Mouse (Mus musculus) testis, adult 2 months (tissue): ENCODE data around the gene Akap2. TPM values are rescaled to one million over a fixed set of nuclear protein-coding genes. Genes with fewer than 3 reads are reported as not detected.

Source experiments
- H3K27ac ChIP-seq: fragments of 200-500 bp; 2 replicates; pipeline ENCODE4 v1.5.1; 2012; ENCODE audit warnings: low read depth, low read length; ENCODE audit not compliant: control insufficient read depth, insufficient read depth
- H3K27me3 ChIP-seq: fragments of 200-500 bp; 2 replicates; pipeline ENCODE4 v1.6.1; 2012; ENCODE audit warnings: mild to moderate bottlenecking, low read length, moderate library complexity; ENCODE audit not compliant: control insufficient read depth, insufficient read depth
- H3K36me3 ChIP-seq: fragments of 200-500 bp; 2 replicates; pipeline ENCODE4 v1.6.1; 2012; ENCODE audit warnings: mild to moderate bottlenecking, low read length; ENCODE audit not compliant: control insufficient read depth, insufficient read depth
- H3K4me1 ChIP-seq: fragments of 200-500 bp; 2 replicates; pipeline ENCODE4 v1.6.1; 2012; ENCODE audit warnings: low read length; ENCODE audit not compliant: control insufficient read depth, insufficient read depth
- H3K4me3 ChIP-seq: fragments of 200-500 bp; 2 replicates; pipeline ENCODE4 v1.5.1; 2012; ENCODE audit warnings: low read depth, mild to moderate bottlenecking, low read length, moderate library complexity, mixed read lengths; ENCODE audit not compliant: control insufficient read depth
- CTCF ChIP-seq: fragments of 200-500 bp; IDR thresholded peaks from 2 replicates; pipeline ENCODE4 v1.5.1; 2012; ENCODE audit warnings: low read depth, mild to moderate bottlenecking, inconsistent platforms, low read length, moderate library complexity; ENCODE audit not compliant: control insufficient read depth, insufficient read depth, insufficient replicate concordance
- POLR2A ChIP-seq: fragments of 200-500 bp; IDR thresholded peaks from 2 replicates; pipeline ENCODE4 v1.6.1; 2012; ENCODE audit warnings: low read depth, mild to moderate bottlenecking, inconsistent platforms, low read length, moderate library complexity; ENCODE audit not compliant: control insufficient read depth
- polyA plus RNA-seq: library from polyadenylated mRNA; depleted of rRNA; stranded (reverse); fragments of >200 nt; gene quantifications from 2 replicates; pipeline ENCODE4 v1.2.3, GENCODE M21; 2012

The Akap2 gene
- polyA plus RNA-seq, 1 experiment, result 18.1 TPM

DNA sequence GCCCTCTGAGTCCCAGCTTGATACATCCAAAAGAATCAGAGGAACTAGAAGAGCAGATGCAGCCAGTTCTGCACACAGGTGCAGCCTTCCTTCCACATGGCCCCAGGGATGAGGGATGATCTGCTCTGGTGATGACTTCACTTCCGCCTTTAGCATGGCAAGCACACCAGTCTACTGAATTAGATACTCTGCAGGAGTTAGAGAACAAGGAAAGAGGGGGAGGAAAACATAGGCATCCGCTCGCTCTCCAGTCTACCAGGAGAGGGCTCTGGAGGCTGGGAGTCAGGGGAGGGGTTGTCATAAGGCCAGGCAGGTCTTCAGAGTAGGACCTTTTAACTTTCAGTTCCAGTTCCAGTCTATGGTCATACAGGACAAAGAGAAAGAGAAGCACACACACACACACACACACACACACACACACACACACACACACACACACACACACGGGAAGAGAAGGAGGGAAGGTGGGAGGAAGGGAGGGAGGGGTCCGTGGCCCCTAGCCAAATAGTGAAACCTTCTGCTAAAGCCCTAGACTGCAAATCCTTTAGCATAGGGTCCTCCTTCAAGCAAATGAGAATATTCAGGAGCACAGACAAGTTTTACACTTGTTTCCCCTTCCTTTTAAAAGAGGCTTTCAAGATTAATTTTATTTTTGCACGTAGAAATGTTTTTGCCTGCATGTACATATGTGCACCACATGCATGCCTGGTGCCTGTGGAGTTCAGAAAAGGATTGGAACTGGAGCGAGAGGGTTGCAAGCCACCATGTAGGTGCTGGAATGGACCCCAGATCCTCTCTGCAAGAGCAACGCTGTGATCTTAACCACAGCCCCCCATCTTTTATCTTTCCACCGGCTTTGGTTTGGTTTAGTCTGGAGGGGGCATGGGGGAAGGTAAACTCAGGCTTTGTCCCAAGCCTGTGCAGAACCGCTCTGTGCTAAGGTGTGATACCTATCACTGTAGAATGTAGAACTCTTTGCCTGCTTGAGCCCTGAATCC lies 197.0 kb downstream of the Akap2 start:
- TF ChIP-seq POLR2A (no peak), CTCF (no peak)
- Histone ChIP-seq H3K4me3 (no peak overlapping the region), H3K36me3 (no peaks in the 10 kb centered on the region), H3K27ac (no peak overlapping the region), H3K4me1 (peaks cover 17% of the 10 kb centered on the region), H3K27me3 (no peaks in the 10 kb centered on the region)

DNA sequence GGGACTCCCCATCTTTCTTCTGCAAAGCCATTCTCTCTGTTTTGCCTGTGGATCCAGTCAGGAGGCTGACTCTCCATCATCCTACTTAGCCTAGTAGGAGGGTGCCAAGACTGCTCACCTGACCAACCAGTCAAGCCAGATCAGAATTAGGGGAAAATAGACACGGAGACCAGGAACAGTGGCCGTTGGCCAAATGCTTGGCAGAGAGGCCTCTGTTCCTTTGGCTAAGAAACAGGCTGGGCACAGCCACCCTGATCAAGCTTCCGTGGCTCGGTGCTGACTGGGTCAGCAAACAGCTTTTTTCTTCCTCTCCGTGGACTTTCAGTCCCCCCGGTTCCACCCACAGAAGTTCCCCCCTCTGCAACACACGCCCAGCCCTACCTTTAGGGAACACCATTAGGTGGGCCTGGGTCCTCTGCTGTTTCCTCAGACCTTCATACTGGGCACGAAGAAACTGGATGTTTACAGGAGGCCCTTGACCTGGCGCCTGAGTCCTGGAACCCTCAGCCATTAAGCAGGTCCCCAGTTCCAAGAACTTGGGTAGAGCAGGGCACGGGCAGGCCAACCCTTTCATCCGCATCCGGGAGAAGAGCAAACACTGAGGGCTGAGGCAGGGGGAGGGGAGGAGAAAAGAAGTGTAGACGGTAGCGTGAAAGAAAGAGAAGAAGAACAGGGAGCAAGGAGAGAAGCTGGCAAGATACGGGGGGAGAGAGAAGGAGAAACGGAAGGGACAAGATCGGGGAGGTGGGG lies 197.9 kb downstream of the Akap2 start:
- no peaks in the 10 kb centered on the region for H3K36me3 ChIP-seq
- peak overlapping the region; percentile 24; the same call in 1 of the 2 replicates for H3K4me3 ChIP-seq
- no peaks in the 10 kb centered on the region for H3K27me3 ChIP-seq
- H3K4me1 ChIP-seq, result peaks cover 17% of the 10 kb centered on the region
- no peak for TF ChIP-seq POLR2A
- TF ChIP-seq CTCF, result no peak
- no peak overlapping the region for H3K27ac ChIP-seq

DNA sequence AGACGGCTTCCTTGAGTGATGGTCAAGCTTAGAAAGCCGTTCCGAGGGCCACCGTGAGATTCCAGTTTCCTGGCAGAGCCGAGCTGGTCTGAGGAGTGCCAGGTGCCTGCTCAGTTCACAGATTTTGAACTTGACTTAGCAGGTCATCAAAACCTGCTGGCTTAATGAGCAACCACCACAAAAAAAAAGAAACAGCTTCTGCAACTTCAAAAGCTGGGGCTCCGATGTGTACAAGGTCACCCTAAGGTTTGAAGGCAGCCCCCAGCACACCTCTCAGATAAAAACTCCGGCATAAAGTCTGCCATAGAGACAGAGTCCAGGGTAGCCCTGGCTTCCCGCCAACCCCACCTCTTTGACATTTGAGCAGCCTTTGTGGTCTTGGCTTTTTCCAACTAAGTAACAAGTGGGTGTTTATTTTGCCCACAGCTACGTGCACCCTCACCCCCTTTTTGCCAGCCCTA lies 198.8 kb downstream of the Akap2 start, which contains the start of gene D630039A03Rik:
TSS of gene D630039A03Rik (minus strand) at position 97 of the 461 bp plus-strand sequence.
- Histone ChIP-seq H3K4me1 (peaks cover 17% of the 10 kb centered on the region), H3K27ac (no peak within 1 kb of the TSS), H3K4me3 (peak within 1 kb of the TSS; percentile 24; the same call in 1 of the 2 replicates), H3K27me3 (no peaks in the 10 kb centered on the region), H3K36me3 (no peaks in the 10 kb centered on the region)
- TF ChIP-seq POLR2A (no peak), CTCF (no peak)

DNA sequence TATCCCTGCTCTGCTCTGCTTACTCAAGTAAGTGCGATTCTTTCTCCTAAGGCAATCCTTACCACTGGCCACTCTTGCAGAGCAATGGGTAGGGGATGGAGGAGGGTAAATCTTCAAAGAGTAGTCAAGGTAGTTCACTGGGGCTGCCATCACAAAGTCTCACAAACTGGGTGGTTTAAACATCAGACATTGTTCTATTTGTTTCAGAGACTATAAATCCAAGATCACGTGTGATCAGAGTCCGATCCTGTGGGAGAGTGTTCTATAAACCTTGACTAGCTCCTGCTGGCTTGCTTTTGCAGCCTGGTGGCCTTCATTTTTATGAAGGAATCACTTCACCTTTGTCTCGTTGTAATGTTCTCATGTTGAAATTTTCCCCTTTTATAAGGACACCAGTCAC lies 199.3 kb downstream of the Akap2 start:
- Histone ChIP-seq H3K4me3 (no peak overlapping the region), H3K27me3 (no peaks in the 10 kb centered on the region), H3K36me3 (no peaks in the 10 kb centered on the region), H3K27ac (no peak overlapping the region), H3K4me1 (peaks cover 17% of the 10 kb centered on the region)
- TF ChIP-seq POLR2A (no peak), CTCF (no peak)

DNA sequence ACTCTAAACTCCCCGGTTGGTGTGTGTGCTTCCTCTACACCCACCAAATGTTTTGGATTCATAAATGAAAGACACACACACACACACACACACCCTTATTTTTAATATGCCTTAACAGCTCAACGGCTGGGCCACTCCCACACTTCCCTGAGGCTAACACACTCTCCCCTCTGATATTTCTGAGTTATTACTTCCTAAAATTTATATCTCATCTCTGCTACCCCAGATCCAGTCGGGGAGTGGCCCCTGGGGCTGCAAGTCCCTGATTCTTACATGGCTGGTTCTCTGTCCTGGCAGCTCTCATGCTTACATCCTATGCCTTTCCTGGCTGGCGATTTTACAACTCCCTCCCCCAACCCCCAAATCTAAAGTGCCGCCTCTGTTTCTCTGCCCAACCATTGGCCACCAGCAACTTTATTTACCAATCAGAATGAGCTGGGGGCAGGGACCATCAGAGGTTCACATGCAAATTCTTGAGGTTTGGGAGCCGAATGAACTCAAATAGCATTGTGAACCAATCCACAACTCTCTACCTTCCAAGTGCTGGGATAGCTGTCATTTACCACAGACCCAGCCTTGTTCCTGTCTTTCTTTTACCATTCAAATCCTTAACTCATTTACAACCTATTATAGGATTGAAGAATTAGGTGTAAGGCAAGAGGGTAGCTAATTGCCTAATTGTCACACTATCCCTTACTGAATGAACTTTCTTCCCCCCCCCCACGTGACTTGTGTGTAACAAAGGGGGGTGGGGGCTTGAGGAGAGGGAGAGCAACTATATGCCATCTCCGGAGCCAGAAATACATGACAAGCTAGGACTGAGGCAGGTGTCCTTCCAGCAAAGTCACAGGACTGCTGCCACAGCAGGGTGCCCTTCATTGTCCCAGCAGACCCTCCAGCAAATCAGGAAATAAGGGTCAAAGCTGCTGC lies 202.3 kb downstream of the Akap2 start:
- Histone ChIP-seq H3K27me3 (no peaks in the 10 kb centered on the region), H3K27ac (no peak overlapping the region), H3K4me1 (peaks cover 21% of the 10 kb centered on the region), H3K4me3 (no peak overlapping the region), H3K36me3 (no peaks in the 10 kb centered on the region)
- TF ChIP-seq CTCF (no peak), POLR2A (no peak)

DNA sequence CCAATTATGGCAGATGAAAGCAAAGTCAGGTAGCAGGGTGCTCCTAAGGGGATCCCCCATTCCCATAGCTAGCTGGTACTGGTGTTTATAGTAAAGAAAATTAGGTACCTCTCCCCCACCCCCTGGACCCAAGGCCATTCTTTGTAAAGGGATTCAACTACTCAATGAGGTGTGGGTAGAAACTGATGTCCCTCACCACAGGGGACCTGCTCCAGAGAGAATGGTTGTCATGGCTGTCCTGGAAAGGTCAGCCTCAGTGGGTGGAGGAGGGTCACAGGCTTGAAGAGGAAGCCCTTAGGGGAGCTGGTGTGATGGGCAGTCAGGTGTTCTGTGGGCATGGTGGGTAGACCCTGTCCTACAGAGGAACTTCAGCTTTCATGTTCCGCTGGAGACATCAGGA lies 203.1 kb downstream of the Akap2 start:
- Histone ChIP-seq H3K27me3 (no peaks in the 10 kb centered on the region), H3K27ac (no peak overlapping the region), H3K4me1 (peaks cover 13% of the 10 kb centered on the region), H3K36me3 (no peaks in the 10 kb centered on the region), H3K4me3 (no peak overlapping the region)
- TF ChIP-seq POLR2A, result no peak
- no peak for TF ChIP-seq CTCF

DNA sequence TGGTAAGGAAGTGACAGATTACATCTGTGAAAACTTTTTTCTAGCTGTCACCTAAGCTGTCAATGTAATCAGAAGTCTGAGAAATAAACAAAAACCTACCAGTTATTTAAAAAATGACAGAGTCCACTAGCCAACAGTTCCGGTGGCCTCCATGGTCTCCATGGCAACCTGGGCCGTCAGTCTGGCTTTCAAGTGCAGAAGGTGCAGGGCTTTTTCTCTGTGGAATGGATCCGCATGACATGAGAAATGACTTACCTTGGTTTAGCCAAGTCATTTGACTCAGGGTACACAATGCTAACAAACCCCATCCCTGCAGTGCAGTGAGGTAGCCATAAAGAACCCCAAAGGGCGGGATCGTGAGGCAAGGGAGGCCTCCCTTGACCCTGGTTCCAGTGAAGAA lies 204.7 kb downstream of the Akap2 start:
- no peak overlapping the region for H3K27ac ChIP-seq
- no peak for TF ChIP-seq POLR2A
- TF ChIP-seq CTCF, result no peak
- no peaks in the 10 kb centered on the region for H3K27me3 ChIP-seq
- peaks cover 4% of the 10 kb centered on the region for H3K4me1 ChIP-seq
- no peaks in the 10 kb centered on the region for H3K36me3 ChIP-seq
- no peak overlapping the region for H3K4me3 ChIP-seq
